Mouse (Mus musculus) cortical plate, adult 2 months (tissue): ENCODE results near the gene Kat2b.

Source experiments
- CTCF ChIP-seq: fragments of 200-500 bp; IDR thresholded peaks from 2 replicates; pipeline ENCODE4 v1.5.1; 2011; ENCODE audit warnings: mild to moderate bottlenecking, control low read depth, low read length; ENCODE audit not compliant: insufficient read depth; ENCODE audit errors: extremely low read depth
- POLR2A ChIP-seq: fragments of 200-500 bp; IDR thresholded peaks from 2 replicates; pipeline ENCODE4 v1.6.1; 2011; ENCODE audit warnings: mild to moderate bottlenecking, low read length, control low read depth; ENCODE audit not compliant: insufficient read depth; ENCODE audit errors: extremely low read depth

- TF ChIP-seq POLR2A (no peak), CTCF (no peak)
Observed at GRCm38 (mm10) chr17:53573019-53573556, 6.4 kb downstream of the Kat2b start.
